Mouse (Mus musculus) CH12F3 (cell line): ENCODE measurements around the gene Gm14698.
"Not testable (repeated sequence)": the region's sequence is repeated elsewhere in the genome, so short reads cannot be mapped to it uniquely, and the experiment has no call there.

Source experiments
- in situ Hi-C: fragments of 300-500 bp; cut with MboI; formaldehyde crosslinking; loops from 2 replicates; pipeline ENCODE4 v1.14.3; 2020; ENCODE audit warnings: low sequenced_read_pairs

Gm14698 gene

GRCm38 (mm10) chrX:68821059-68821458 lies at the start of gene Gm14698:
Gene Gm14698, plus strand, starts transcription at chrX:68821093.
- in situ Hi-C loops: not testable (repeated sequence)

DNA sequence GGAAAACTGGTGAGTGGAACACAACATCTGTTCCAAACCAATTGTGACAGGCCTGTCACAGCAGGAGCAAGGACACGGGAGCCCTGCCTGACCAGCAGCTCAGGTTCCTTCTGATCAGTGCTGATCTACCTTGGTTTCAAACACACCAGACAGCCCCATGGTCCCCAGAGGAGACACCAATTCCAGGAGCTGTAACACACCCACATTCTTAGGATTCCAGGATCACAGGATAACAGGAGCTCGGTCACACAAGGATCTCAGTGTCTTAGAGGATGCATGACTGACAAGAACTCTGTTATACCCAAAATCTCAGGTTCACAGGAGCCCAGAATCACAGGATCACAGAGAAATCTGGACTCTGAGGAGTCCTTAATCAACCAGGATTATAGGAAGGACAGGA lies 444 bp upstream of the Gm14698 start:
- in situ Hi-C loops: not testable (repeated sequence)

DNA sequence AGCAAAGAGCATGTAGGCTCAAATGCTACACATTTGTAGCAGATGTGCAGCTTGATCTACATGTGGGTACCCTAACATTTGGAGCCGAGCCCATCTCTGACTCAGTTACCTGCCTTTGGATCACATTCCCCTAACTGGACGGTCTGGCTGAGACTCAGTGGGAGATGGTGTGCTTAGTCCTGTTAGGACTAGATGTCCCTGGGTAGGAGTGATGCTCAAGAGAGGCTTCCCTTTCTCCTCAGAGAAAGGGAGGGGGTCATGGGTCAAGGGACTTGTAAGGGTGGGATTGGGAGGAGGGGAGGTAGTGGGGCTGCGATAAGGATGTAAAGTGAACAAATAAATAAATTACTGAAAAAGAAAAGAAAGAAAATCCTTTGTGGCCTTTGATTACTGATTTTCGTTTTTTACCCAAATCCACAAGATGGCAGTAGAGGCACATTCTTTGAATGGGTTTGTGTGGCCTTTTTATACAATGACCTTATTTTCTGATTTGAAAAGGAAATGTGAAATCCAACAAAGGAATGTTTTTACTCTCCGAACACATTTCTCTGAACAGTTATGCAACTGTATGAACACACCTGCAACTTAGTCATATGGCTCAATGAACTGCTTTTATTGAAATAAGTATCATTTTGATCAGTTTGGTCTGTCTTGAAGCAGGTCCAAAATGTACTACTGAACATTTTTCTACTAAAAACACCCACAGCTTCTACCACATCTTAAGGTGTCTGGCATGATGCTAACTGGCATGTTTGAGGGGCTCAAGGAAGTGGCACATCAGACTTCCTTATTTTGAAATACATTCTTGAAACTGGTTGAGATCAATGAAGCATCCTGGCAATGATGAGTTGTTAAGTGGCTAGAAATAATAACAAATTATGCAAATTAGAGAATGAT lies 18.9 kb downstream of the Gm14698 start:
- in situ Hi-C loops: no loop called here

GRCm38 (mm10) chrX:68865145-68865544 lies 44.3 kb downstream of the Gm14698 start:
- in situ Hi-C loops: no loop called here
